Mouse (Mus musculus) adrenal gland, adult 10 weeks (tissue): ENCODE measurements around the gene Akap4. TPM values are rescaled to one million over a fixed set of nuclear protein-coding genes. Genes with fewer than 3 reads are reported as not detected.

ENCODE experiments used
- polyA plus RNA-seq: library from polyadenylated mRNA; stranded (reverse); fragments of 350-450 nt; fragmentation: Illumina TruSeq; extraction: RNeasy Lipid Tissue Mini Kit (QIAGEN cat#74804); gene quantifications from one replicate; pipeline ENCODE4 v1.2.3, GENCODE M21; 2014; ENCODE audit warnings: low read depth, low replicate concordance

Gene Akap4
- polyA plus RNA-seq, result not detected

DNA sequence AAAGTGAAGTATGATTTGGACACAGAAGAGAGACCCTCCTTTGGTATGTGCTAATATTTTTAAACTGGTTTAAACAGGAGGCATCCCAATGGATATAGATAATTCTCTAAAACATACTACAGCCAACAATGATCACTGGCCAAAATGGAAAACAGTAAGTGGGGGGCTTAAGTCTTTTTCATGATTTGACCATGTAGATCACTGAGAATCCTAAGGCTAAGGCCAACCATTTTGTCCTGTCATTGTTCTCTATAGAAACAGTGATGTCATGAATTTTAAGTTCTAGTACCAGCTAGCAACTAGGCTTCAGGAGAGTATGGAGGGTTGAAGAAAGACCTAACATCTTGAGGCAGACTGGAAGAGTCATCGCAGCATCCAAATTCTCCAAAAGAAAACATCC, at the start of gene Akap4:
Gene Akap4, plus strand, starts transcription at position 301 of the 400 bp plus-strand sequence.

DNA sequence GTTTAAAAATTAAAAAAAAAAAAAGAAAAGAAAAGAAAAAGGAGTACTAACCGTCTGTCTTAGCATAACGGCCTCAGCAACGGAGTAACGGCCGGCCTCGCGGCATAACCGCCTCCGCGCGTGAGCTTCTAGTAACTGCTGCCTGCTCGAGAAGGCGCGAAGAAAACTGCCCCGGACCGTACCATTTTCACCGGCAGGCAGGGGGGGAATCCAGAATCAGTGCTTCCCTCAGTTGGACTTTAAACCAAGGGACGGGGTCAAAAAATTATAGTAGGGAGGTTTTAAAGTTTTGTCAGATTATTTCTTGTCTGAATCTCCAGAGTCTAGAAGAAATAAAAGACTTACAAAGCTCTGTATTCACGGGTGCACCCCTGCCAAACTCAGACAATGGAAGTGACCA, 25.8 kb upstream of the Akap4 start, which contains the start of gene Ccnb3:
Gene Ccnb3, minus strand, starts transcription at position 101 of the 400 bp plus-strand sequence.

Other genes with a start within 250 kb of the Akap4 start
- gene Ccnb3, start 25.9 kb upstream of the Akap4 start, polyA plus RNA-seq, result not detected